ENCODE assay signal across 8 mouse cellular contexts in genomic region chr2:109918592-109919262, GRCm38 (mm10). TPM values are rescaled to one million over a fixed set of nuclear protein-coding genes. Genes with fewer than 3 reads are reported as not detected.
DNase-seq lines count a peak whose midpoint lies in the region; ATAC-seq lines count a peak whose summit lies in the region.

No protein-coding gene starts in this region.

- ATAC-seq in forebrain, embryonic 15.5 days (replicated peaks): no peak
- ATAC-seq in midbrain, embryonic 14.5 days (ENCODE audit: low FRiP score, low TSS enrichment): no peak

- no peak overlapping the region for H3K27ac ChIP-seq in forebrain, embryonic 15.5 days (replicated peaks)
- no peak overlapping the region for H3K27ac ChIP-seq in midbrain, embryonic 14.5 days (replicated peaks; ENCODE audit: low read depth, low read length)

- H3K9ac ChIP-seq in forebrain, embryonic 15.5 days (replicated peaks): peak overlapping the region; percentile 73
- peak overlapping the region; percentile 84 for H3K9ac ChIP-seq in midbrain, embryonic 14.5 days (replicated peaks; ENCODE audit: low read length)

- H3K9me3 ChIP-seq in forebrain, embryonic 15.5 days: no peaks in the 10 kb centered on the region
- H3K9me3 ChIP-seq in midbrain, embryonic 14.5 days (ENCODE audit: control insufficient read depth, low read length): no peaks in the 10 kb centered on the region

- H3K36me3 ChIP-seq in forebrain, embryonic 15.5 days: no peaks in the 10 kb centered on the region
- no peaks in the 10 kb centered on the region for H3K36me3 ChIP-seq in midbrain, embryonic 14.5 days (ENCODE audit: control insufficient read depth, insufficient read depth, low read length)

- peak overlapping the region; percentile 81 for H3K4me2 ChIP-seq in forebrain, embryonic 15.5 days (replicated peaks)
- peak overlapping the region; percentile 89 for H3K4me2 ChIP-seq in midbrain, embryonic 14.5 days (ENCODE audit: low read length)

- 8% methylated on average over 22 of the region's 22 CpGs for WGBS in forebrain, embryonic 15.5 days
- WGBS in midbrain, embryonic 14.5 days: 6% methylated on average over 22 of the region's 22 CpGs

- peaks cover 18% of the 10 kb centered on the region for H3K27me3 ChIP-seq in forebrain, embryonic 15.5 days
- H3K27me3 ChIP-seq in midbrain, embryonic 14.5 days (ENCODE audit: control insufficient read depth, insufficient read depth, low read length): no peaks in the 10 kb centered on the region

- peak overlapping the region; percentile 63 for H3K4me3 ChIP-seq in forebrain, embryonic 15.5 days
- peak overlapping the region; percentile 88 for H3K4me3 ChIP-seq in midbrain, embryonic 14.5 days (replicated peaks; ENCODE audit: low read depth, low read length)

- DNase-seq in gastrocnemius, adult 18-20 months (ENCODE audit: low spot score): peak; percentile 24
- no peak for DNase-seq in gastrocnemius, postnatal 4 days (ENCODE audit: low spot score in 2 of 2)
- peak; percentile 52 for DNase-seq in adrenal gland, postnatal 10 days
- DNase-seq in kidney, adult 9 months: peak; percentile 75
- DNase-seq in midbrain, embryonic 14.5 days: peak; percentile 39
- DNase-seq in thymus, postnatal 4 days: no peak
- no peak for DNase-seq in urinary bladder, postnatal 4 days (ENCODE audit: low spot score in 2 of 2)

- H3K4me1 ChIP-seq in forebrain, embryonic 15.5 days: peaks cover 13% of the 10 kb centered on the region
- H3K4me1 ChIP-seq in midbrain, embryonic 14.5 days (ENCODE audit: control insufficient read depth, insufficient read depth, low read length): peaks cover 30% of the 10 kb centered on the region

RNA-seq across cellular contexts. Expression of gene Lgr4, which starts 1.3 kb away (rescaled TPM):
- total RNA-seq in gastrocnemius, adult 18-20 months (2021): 10 to 100 TPM; 24.5 to 28.7 TPM
- total RNA-seq in gastrocnemius, postnatal 4 days (2021): 10 to 100 TPM; 33.2 to 36.3 TPM
- 10 to 100 TPM; 70.3 to 71.4 TPM for total RNA-seq in adrenal gland, postnatal 10 days (2021)
- polyA plus RNA-seq in forebrain, embryonic 15.5 days (2015; fragmentation: Nextera tagmentation; extraction: Ambion mirVana): 2.8 and 3.0 TPM in 2 replicates
- 11.6 and 12.0 TPM in 2 replicates for polyA plus RNA-seq in midbrain, embryonic 14.5 days (2014; fragmentation: Nextera tagmentation; extraction: Ambion mirVana)

RNA-seq across cellular contexts. Expression of gene Lin7c, which starts 28.1 kb away (rescaled TPM):
- total RNA-seq in gastrocnemius, adult 18-20 months (2021): 10 to 100 TPM; 26.8 to 32.2 TPM
- 10 to 100 TPM; 38.6 to 47.3 TPM for total RNA-seq in gastrocnemius, postnatal 4 days (2021)
- total RNA-seq in adrenal gland, postnatal 10 days (2021): 10 to 100 TPM; 64.5 to 70.1 TPM
- polyA plus RNA-seq in forebrain, embryonic 15.5 days (2015; fragmentation: Nextera tagmentation; extraction: Ambion mirVana): 169 and 184 TPM in 2 replicates
- polyA plus RNA-seq in midbrain, embryonic 14.5 days (2014; fragmentation: Nextera tagmentation; extraction: Ambion mirVana): 220 and 249 TPM in 2 replicates

Comparison
In these comparisons a context has a peak if more than half of its experiments do, and no peak if none do; other contexts are left out.
1. DNase-seq: peak in gastrocnemius, adult 18-20 months (single experiment), adrenal gland, postnatal 10 days (single experiment), kidney, adult 9 months (single experiment) and midbrain, embryonic 14.5 days (single experiment); none in gastrocnemius, postnatal 4 days (0 of 2), thymus, postnatal 4 days (single experiment) and urinary bladder, postnatal 4 days (0 of 2).